8 mouse cellular contexts compared by ENCODE assay signal in genomic region chr4:127243953-127244352, GRCm38 (mm10). TPM values are rescaled to one million over a fixed set of nuclear protein-coding genes. Genes with fewer than 3 reads are reported as not detected.
DNase-seq lines count a peak whose midpoint lies in the region; ATAC-seq and TF ChIP-seq lines count a peak whose summit lies in the region.

No protein-coding gene starts in this region.

- no peak for TF ChIP-seq RAD21 in CH12.LX (IDR thresholded peaks at IDR 0.05; ENCODE audit: low read depth, low read length)

- peaks cover 9 to 24% of the 10 kb centered on the region in 2 experiments for H3K4me1 ChIP-seq in CH12.LX (ENCODE audit: control insufficient read depth in 1 of 2, insufficient read depth in 2 of 2)
- H3K4me1 ChIP-seq in limb, embryonic 15.5 days: peaks cover 11% of the 10 kb centered on the region; the same call in 1 of the 2 replicates
- peaks cover 5% of the 10 kb centered on the region; the same call in 1 of the 2 replicates for H3K4me1 ChIP-seq in small intestine, adult 2 months (ENCODE audit: control insufficient read depth, insufficient read depth, insufficient read length, low read length)

- H3K27me3 ChIP-seq in CH12.LX (replicated peaks): peaks cover 23% of the 10 kb centered on the region
- no peaks in the 10 kb centered on the region for H3K27me3 ChIP-seq in limb, embryonic 15.5 days
- no peaks in the 10 kb centered on the region for H3K27me3 ChIP-seq in small intestine, adult 2 months (ENCODE audit: control insufficient read depth, insufficient read depth, low read length)

- peak; percentile 54; the same call in 1 of the 2 replicates for ATAC-seq in erythroblast, adult 5-6 weeks (replicated peaks; ENCODE audit: low FRiP score, poor library complexity, severe bottlenecking)
- ATAC-seq in limb, embryonic 15.5 days (ENCODE audit: insufficient number of reproducible peaks, low FRiP score, low TSS enrichment, low read depth): 0 out of 2 replicates have a peak, but pooled peaks have one; percentile 15

- in situ Hi-C loops in CH12.LX (cut with MboI; ENCODE audit: low pct_ligation_motif_present, low pct_unique_long_range_greater_than_20kb, low sequenced_read_pairs): loop anchor here (5.0 to 10.0 kb wide), 2 partner anchors 73 to 169 kb away; partner anchors contain the start of gene Zmym6

- DNase-seq in gastrocnemius, postnatal 14 days: peak; percentile 23
- DNase-seq in gastrocnemius, adult 8-10 months (ENCODE audit: low spot score in 2 of 2): no peak
- no peak for DNase-seq in CH12.LX (ENCODE audit: extremely low read depth)
- DNase-seq in urinary bladder, postnatal 25 days (ENCODE audit: low spot score): no peak
- no peak for DNase-seq in cerebellum, postnatal 25 days

- TF ChIP-seq EP300 in CH12.LX (IDR thresholded peaks at IDR 0.05; ENCODE audit: low read length): no peak

- no peak for TF ChIP-seq CTCF in CH12.LX (conservative IDR thresholded peaks at IDR 0.05 in 1 of 2, IDR thresholded peaks at IDR 0.05 in 1 of 2; ENCODE audit: low read depth in 2 of 2, low read length in 2 of 2)
- TF ChIP-seq CTCF in small intestine, adult 2 months (IDR thresholded peaks at IDR 0.05; ENCODE audit: extremely low read depth, insufficient read length, insufficient replicate concordance, low read depth, low read length): no peak

- H3K79me2 ChIP-seq in CH12.LX (replicated peaks; ENCODE audit: control insufficient read depth, extremely low read depth, insufficient read depth, poor library complexity, severe bottlenecking): peaks cover 10% of the 10 kb centered on the region

- H3K36me3 ChIP-seq in CH12.LX (replicated peaks in 1 of 2; ENCODE audit: control insufficient read depth in 1 of 2, insufficient read depth in 1 of 2, low read length in 1 of 2): peaks cover 12 to 24% of the 10 kb centered on the region in 2 experiments
- H3K36me3 ChIP-seq in limb, embryonic 15.5 days: peaks cover 23% of the 10 kb centered on the region
- H3K36me3 ChIP-seq in small intestine, adult 2 months (ENCODE audit: control insufficient read depth, insufficient read depth, low read length): peaks cover 10% of the 10 kb centered on the region; the same call in 1 of the 2 replicates

- intact Hi-C loops in gastrocnemius, postnatal 14 days (cut with DNase I; ENCODE audit: low total_unique reads): no loop called here

- peak overlapping the region; percentile 72 for H3K9ac ChIP-seq in CH12.LX (ENCODE audit: insufficient read depth, low read depth)
- H3K9ac ChIP-seq in limb, embryonic 15.5 days: peak overlapping the region; percentile 96

- dilution Hi-C loops in CH12.LX (cut with MboI; ENCODE audit: extremely low pct_ligation_motif_present, extremely low pct_unique_long_range_greater_than_20kb, low sequenced_read_pairs): no loop called here

- no peak for TF ChIP-seq POLR2A in CH12.LX (IDR thresholded peaks at IDR 0.05; ENCODE audit: low read depth, low read length)
- no peak for TF ChIP-seq POLR2A in small intestine, adult 2 months (IDR thresholded peaks at IDR 0.05; ENCODE audit: low read depth, low read length)

- no peaks in the 10 kb centered on the region for H3K9me3 ChIP-seq in CH12.LX (replicated peaks; ENCODE audit: low read length)
- no peaks in the 10 kb centered on the region for H3K9me3 ChIP-seq in limb, embryonic 15.5 days

- H3K4me2 ChIP-seq in CH12.LX (ENCODE audit: insufficient read depth, low read depth, poor library complexity, severe bottlenecking): peak overlapping the region; percentile 79
- H3K4me2 ChIP-seq in limb, embryonic 15.5 days: peak overlapping the region; percentile 83

- under 1% methylated on average over 26 of the region's 26 CpGs for WGBS in limb, embryonic 15.5 days
- WGBS in small intestine, adult 2 months: under 1% methylated on average over 26 of the region's 26 CpGs

- no peak overlapping the region for H3K27ac ChIP-seq in CH12.LX (ENCODE audit: insufficient read depth, low read depth)
- H3K27ac ChIP-seq in limb, embryonic 15.5 days: peak overlapping the region; percentile 1; the same call in 1 of the 2 replicates
- no peak overlapping the region for H3K27ac ChIP-seq in small intestine, adult 2 months (ENCODE audit: insufficient read depth, low read depth, low read length)

- H3K4me3 ChIP-seq in CH12.LX (replicated peaks in 1 of 3; ENCODE audit: low read depth in 2 of 3, low read length in 2 of 3, poor library complexity in 1 of 3): peak overlapping the region; percentile 72 to 89 (median 88)
- H3K4me3 ChIP-seq in limb, embryonic 15.5 days: peak overlapping the region; percentile 89
- H3K4me3 ChIP-seq in small intestine, adult 2 months (ENCODE audit: low read depth, low read length): peak overlapping the region; percentile 77

TF ChIP-seq in CH12.LX, 34 proteins besides CTCF, POLR2A, EP300 and RAD21:
- TF ChIP-seq TBP (conservative IDR thresholded peaks at IDR 0.05; ENCODE audit: low read depth, low read length) (no peak), USF2 (conservative IDR thresholded peaks at IDR 0.05; ENCODE audit: low read depth, low read length) (no peak), MXI1 (IDR thresholded peaks at IDR 0.05; ENCODE audit: low read depth, low read length) (no peak), ETS1 (conservative IDR thresholded peaks at IDR 0.05; ENCODE audit: low read depth, low read length) (no peak), MYC (IDR thresholded peaks at IDR 0.05; ENCODE audit: low read depth, low read length) (no peak), UBTF (IDR thresholded peaks at IDR 0.05; ENCODE audit: low read depth, low read length) (no peak), JUND (conservative IDR thresholded peaks at IDR 0.05; ENCODE audit: low read depth, low read length) (no peak)
TF ChIP-seq in CH12.LX: peak in this region for 0.

RNA-seq across cellular contexts. Expression of gene Smim12, which starts 0.4 kb away (rescaled TPM):
- 10 to 100 TPM; 28.9 to 29.1 TPM for total RNA-seq in gastrocnemius, postnatal 14 days (2021)
- total RNA-seq in gastrocnemius, adult 8-10 months (2022): 10 to 100 TPM; 35.4 to 41.1 (median 39.3) TPM
- total RNA-seq in CH12.LX (2012; rRNA removed) (33.6 and 36.6 TPM in 2 replicates), CH12.LX (2014; rRNA removed) (28.7 and 31.3 TPM in 2 replicates)
- polyA plus RNA-seq in CH12.LX (2012; ENCODE audit: insufficient read length, low read depth): 27.7 and 30.9 TPM in 2 replicates
- total RNA-seq in erythroblast, adult 5-6 weeks (2015; ENCODE audit: low replicate concordance): 4.8 and 11.1 TPM in 2 replicates
- total RNA-seq in erythroblast, adult 5-6 weeks (2017; ENCODE audit: low replicate concordance): 4.7 and 4.9 TPM in 2 replicates
- 53.0 and 53.1 TPM in 2 replicates for polyA plus RNA-seq in limb, embryonic 15.5 days (2015; fragmentation: Nextera tagmentation; extraction: Ambion mirVana)
- polyA plus RNA-seq in small intestine, adult 2 months (2012; rRNA removed): 13.4 and 18.1 TPM in 2 replicates
